Mouse (Mus musculus) right cerebral cortex, postnatal 14 days (tissue): ENCODE results near the gene Plcxd2.

Experiments used
- DNase-seq: peaks from one replicate; pipeline ENCODE4 v3.0.0; 2022

Gene Plcxd2

GRCm38 (mm10) chr16:45984610-45985606 is 25.1 kb downstream of the Plcxd2 start:
- DNase-seq, result no peak

- no peak for DNase-seq
Observed at GRCm38 (mm10) chr16:45976251-45976650, 33.8 kb downstream of the Plcxd2 start.

GRCm38 (mm10) chr16:45973959-45974686 is 35.9 kb downstream of the Plcxd2 start:
- no peak for DNase-seq

GRCm38 (mm10) chr16:45970187-45970586 is 39.8 kb downstream of the Plcxd2 start:
- DNase-seq, result no peak

GRCm38 (mm10) chr16:45968716-45969115 is 41.3 kb downstream of the Plcxd2 start:
- no peak for DNase-seq

- DNase-seq, result peak; percentile 68
Observed at GRCm38 (mm10) chr16:45967471-45967870, 42.5 kb downstream of the Plcxd2 start.

DNA sequence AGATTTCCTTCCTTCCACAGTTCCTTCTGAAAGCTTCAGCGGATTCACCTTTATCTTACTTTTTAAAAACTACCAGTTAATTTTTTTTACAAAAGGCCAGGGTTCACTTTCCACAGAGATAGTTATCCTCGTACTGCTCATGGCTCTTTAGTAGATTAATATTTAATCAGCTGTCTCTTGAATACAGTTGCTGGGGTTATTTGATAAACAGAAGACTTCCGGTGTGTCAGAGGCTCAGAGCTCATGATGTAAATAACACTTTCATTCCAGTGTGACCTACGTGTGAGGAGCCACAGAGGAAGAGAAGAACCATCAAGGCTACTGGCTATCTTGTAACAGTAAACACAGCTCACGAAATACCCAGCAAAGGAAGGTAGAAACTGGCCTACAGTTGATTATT is 43.4 kb downstream of the Plcxd2 start:
- DNase-seq, result no peak

GRCm38 (mm10) chr16:45964777-45965176 is 45.2 kb downstream of the Plcxd2 start:
- DNase-seq, result no peak

DNA sequence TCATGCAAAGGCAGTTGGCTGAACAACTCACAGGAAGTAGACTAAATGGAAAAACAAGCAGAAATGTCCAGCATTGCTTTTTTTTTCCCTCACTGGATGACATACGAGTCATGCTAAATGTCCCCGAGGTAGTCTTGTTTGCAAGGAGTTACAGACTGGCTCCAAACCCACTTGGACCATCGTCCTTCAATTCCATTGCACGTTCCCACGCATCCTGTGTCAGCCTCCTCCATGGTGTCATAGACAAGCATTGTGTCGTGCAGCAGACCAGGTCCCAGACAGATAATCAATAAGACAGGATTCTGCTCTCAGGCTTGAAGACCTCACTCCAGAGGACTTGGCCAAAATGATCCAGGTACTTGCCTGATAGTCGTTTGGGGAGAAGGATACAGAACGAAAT is 46.2 kb downstream of the Plcxd2 start:
- DNase-seq, result no peak

GRCm38 (mm10) chr16:45963088-45963487 is 46.9 kb downstream of the Plcxd2 start:
- DNase-seq, result no peak

DNA sequence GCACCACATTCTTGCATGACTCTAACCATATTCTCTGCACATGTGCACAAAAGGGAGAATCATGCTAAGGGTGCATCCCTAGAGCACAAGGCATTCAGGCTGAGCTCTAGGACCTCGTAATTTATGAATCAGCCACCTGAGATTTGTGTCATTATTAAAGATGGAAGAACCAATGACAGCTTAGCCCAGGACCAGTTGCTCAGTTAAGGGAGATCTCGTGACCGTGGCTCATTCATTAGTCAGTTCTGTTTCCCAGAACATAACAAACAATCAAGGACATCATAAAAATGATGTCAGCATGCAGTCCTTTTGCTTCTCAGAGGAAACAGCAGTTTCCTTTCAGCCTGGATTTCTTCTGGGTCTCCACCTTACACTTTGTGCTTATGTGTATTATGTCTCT is 49.0 kb downstream of the Plcxd2 start:
- DNase-seq, result no peak

GRCm38 (mm10) chr16:45956390-45956950 is 53.5 kb downstream of the Plcxd2 start:
- DNase-seq, result no peak

GRCm38 (mm10) chr16:45953394-45953793 is 56.6 kb downstream of the Plcxd2 start, which contains the start of gene Phldb2:
Phldb2 (minus strand) TSS chr16:45953598.
- DNase-seq, result no peak

DNA sequence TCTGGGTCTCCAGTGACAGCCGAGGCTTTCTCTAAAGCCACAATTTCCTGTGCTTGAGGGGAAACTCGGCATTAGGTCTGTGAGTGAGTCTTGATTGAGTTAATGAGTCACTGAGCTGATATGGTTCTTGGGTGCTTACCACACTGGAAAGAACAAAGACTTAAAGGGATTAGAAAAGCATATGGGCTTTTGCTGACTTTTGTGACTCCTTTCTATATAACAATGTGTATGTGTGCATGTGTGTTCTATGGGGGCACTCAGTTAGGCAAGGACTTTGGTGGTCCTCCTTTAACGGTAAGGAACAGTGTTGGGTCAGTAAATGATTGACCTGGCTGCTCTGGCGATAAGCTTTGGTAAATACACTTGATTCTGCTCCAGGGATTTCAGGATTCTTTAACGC is 57.5 kb downstream of the Plcxd2 start:
- DNase-seq, result no peak

DNA sequence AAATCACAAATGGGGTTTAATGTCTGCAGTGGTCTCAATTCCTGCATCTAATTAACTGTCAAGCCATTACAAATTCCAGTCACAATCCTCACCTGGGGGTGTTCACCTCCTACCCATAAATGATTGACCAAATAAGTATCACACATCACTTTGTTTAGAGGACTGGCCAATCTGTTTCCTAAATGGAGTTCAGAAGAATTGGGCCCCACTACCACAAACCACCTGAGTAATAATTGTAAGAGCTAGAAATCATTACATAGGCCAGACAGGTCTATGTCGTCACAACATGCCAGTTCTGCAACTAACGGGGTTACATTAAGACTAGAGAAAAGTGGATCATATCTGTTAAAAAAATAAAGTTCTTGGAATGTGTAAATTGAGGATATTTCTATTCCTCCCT is 58.0 kb downstream of the Plcxd2 start:
- DNase-seq, result no peak

DNA sequence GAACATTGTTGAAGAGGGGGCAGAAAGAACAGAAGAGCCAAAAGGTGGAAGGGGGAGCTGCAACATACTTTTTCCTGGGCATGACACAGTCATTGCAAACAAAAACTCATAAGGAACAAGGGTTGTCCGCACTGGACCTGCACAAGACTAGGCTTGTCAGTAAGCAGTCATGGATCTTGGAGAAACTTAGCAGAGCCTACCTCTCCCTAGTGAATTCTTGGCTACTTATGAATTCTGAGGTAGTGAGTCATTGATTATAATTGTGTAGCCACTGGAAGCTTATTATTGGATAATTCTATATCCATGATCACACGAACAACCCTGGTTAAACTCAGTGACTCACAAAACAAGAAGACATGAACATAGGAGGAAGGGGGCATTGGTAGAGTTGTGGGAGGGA is 63.7 kb downstream of the Plcxd2 start:
- DNase-seq, result no peak

- DNase-seq, result no peak
Observed at GRCm38 (mm10) chr16:45945649-45946048, 64.4 kb downstream of the Plcxd2 start.

DNA sequence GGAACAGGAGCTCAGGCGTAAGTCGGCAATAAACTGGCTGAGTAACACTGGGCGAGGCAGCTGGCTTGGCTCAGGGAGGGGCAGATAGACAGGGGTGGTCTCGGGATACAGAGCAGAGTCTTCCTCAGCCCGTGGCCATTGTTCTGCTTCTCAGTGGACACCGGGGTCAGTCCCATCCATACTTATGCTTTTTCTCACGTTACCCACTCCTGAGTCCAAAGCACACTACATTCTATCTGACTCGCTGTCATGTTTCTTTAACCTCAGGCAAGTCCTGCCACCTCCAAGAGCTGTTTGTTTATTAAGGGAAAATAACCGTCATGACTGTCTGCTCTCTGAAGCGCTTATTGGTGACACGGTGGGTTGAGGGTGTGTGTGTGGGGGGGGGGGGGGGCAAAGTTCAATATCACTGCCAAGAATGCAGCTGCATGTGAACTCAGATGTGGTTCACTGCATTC is 64.8 kb downstream of the Plcxd2 start:
- no peak for DNase-seq

GRCm38 (mm10) chr16:45942169-45942891 is 67.7 kb downstream of the Plcxd2 start:
- DNase-seq, result no peak

GRCm38 (mm10) chr16:45940701-45941100 is 69.3 kb downstream of the Plcxd2 start:
- no peak for DNase-seq

DNA sequence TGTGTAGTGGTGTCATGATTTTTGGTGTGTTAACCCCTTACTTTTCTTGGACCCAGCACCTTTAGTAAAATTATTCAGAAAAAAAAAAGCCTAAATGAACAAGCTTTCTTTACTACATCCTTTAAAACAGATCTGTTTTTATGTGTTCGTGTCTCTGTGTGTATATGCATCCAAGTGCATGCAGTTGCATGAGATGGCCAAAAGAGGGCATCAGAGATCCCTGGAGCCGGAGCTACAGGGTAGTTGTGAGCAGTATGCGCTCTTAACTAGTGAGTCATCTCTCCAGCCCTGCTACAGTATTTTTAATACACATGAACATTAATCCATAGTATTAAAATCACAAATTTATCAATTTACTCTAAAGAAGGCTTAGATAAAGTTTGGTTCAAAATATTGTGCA is 70.6 kb downstream of the Plcxd2 start:
- no peak for DNase-seq

DNA sequence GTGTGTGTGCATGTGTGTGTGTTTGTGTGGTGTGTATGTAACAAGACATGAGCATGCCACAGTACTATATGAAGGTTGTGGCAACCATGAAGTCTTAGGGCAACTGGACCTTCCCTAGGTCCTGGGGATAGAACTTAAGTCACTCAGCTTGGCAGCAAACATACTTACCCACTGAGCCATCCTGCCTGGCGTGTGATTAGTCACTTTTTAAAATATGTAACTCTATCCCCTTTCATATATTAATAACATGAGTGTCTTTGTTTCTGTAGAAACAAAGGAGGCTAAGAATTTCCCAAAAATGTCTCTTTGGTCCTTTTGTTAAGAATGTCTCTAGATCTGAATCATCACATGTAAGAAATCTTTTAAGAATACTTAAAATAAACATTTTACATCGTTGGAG is 72.6 kb downstream of the Plcxd2 start:
- no peak for DNase-seq

GRCm38 (mm10) chr16:45936521-45936920 is 73.5 kb downstream of the Plcxd2 start:
- no peak for DNase-seq
